Comparison of ENCODE assay signal across 8 mouse cellular contexts in genomic region chr9:95559936-95560735, GRCm38 (mm10). TPM values are rescaled to one million over a fixed set of nuclear protein-coding genes. Genes with fewer than 3 reads are reported as not detected.
DNase-seq lines count a peak whose midpoint lies in the region; ATAC-seq lines count a peak whose summit lies in the region.

No protein-coding gene starts in this region.

- H3K4me3 ChIP-seq in brown adipose tissue, adult 24 weeks (ENCODE audit: insufficient read depth, low read depth, low read length), result peak overlapping the region; percentile 65
- peak overlapping the region; percentile 71 for H3K4me3 ChIP-seq in forebrain, embryonic 10.5 days
- H3K4me3 ChIP-seq in hindbrain, embryonic 11.5 days (ENCODE audit: low read depth, low read length), result peak overlapping the region; percentile 55

- ATAC-seq in hindbrain, embryonic 11.5 days (ENCODE audit: low FRiP score), result peak; percentile 75
- no peak for ATAC-seq in activated CD4-positive, CD25-positive, alpha-beta regulatory T cell, adult 4 months

- DNase-seq in Muller cell, postnatal 12 days (ENCODE audit: inconsistent ontology term), result peak; percentile 33
- peak; percentile 45 for DNase-seq in forebrain, embryonic 10.5 days (ENCODE audit: extremely low spot score, low spot score)
- DNase-seq in hindbrain, embryonic 11.5 days (ENCODE audit: low spot score), result peak; percentile 62
- DNase-seq in layer of hippocampus, adult 9-11 months, result peak; percentile 56
- peak; percentile 6 to 29 for DNase-seq in lung, postnatal 4 days
- DNase-seq in spleen, postnatal 4 days (ENCODE audit: low spot score in 2 of 2), result peak; percentile 42 to 76

- H3K9ac ChIP-seq in hindbrain, embryonic 11.5 days (ENCODE audit: low read depth, low read length), result peak overlapping the region; percentile 68

- no peaks in the 10 kb centered on the region for H3K9me3 ChIP-seq in forebrain, embryonic 10.5 days
- H3K9me3 ChIP-seq in hindbrain, embryonic 11.5 days (ENCODE audit: control insufficient read depth, low read length), result no peaks in the 10 kb centered on the region

- peaks cover 8% of the 10 kb centered on the region; the same call in 1 of the 2 replicates for H3K4me1 ChIP-seq in brown adipose tissue, adult 24 weeks (ENCODE audit: control insufficient read depth, insufficient read depth, insufficient read length, low read length)
- peaks cover 20% of the 10 kb centered on the region for H3K4me1 ChIP-seq in forebrain, embryonic 10.5 days
- H3K4me1 ChIP-seq in hindbrain, embryonic 11.5 days (replicated peaks; ENCODE audit: control insufficient read depth, insufficient read depth, low read length), result peaks cover 5% of the 10 kb centered on the region; the same call in 1 of the 2 replicates

- peak overlapping the region; percentile 53 for H3K27ac ChIP-seq in brown adipose tissue, adult 24 weeks (replicated peaks; ENCODE audit: low read depth, low read length)
- peak overlapping the region; percentile 79 for H3K27ac ChIP-seq in forebrain, embryonic 10.5 days
- no peak overlapping the region for H3K27ac ChIP-seq in hindbrain, embryonic 11.5 days (ENCODE audit: low read depth, low read length)

- peaks cover 98% of the 10 kb centered on the region for H3K27me3 ChIP-seq in forebrain, embryonic 10.5 days (ENCODE audit: poor library complexity, severe bottlenecking)
- H3K27me3 ChIP-seq in hindbrain, embryonic 11.5 days (ENCODE audit: control insufficient read depth, insufficient read depth, low read length), result peaks cover 39% of the 10 kb centered on the region

- no peaks in the 10 kb centered on the region for H3K36me3 ChIP-seq in forebrain, embryonic 10.5 days (replicated peaks)
- no peaks in the 10 kb centered on the region for H3K36me3 ChIP-seq in hindbrain, embryonic 11.5 days (ENCODE audit: control insufficient read depth, insufficient read depth, low read length)

- peak overlapping the region; percentile 96 for H3K4me2 ChIP-seq in hindbrain, embryonic 11.5 days (replicated peaks; ENCODE audit: low read depth, low read length)

- 17% methylated on average over 78 of the region's 78 CpGs for WGBS in forebrain, embryonic 10.5 days
- WGBS in hindbrain, embryonic 11.5 days, result 17% methylated on average over 57 of the region's 78 CpGs

RNA-seq across cellular contexts. Expression of gene Paqr9, which starts 0.7 kb away (rescaled TPM):
- 26.8 and 39.3 TPM in 2 replicates for polyA plus RNA-seq in brown adipose tissue, adult 24 weeks (2012; ENCODE audit: insufficient read depth, insufficient read length, missing spikeins)
- polyA plus RNA-seq in forebrain, embryonic 10.5 days (2016; fragmentation: Nextera tagmentation; extraction: Ambion mirVana), result 0.07 and 0.12 TPM in 2 replicates
- 0.37 and 0.46 TPM in 2 replicates for polyA plus RNA-seq in hindbrain, embryonic 11.5 days (2014; fragmentation: Nextera tagmentation; extraction: Ambion mirVana)
- polyA plus RNA-seq in activated CD4-positive, CD25-positive, alpha-beta regulatory T cell, adult 4 months (2017; shearing (Covaris generic)), result under 1 TPM in 1 of 2 experiments, not detected in 1; 0.06 TPM

RNA-seq across cellular contexts. Expression of gene U2surp, which starts 48.3 kb away (rescaled TPM):
- polyA plus RNA-seq in brown adipose tissue, adult 24 weeks (2012; ENCODE audit: insufficient read depth, insufficient read length, missing spikeins), result 29.8 and 33.4 TPM in 2 replicates
- polyA plus RNA-seq in forebrain, embryonic 10.5 days (2016; fragmentation: Nextera tagmentation; extraction: Ambion mirVana), result 142 and 152 TPM in 2 replicates
- polyA plus RNA-seq in hindbrain, embryonic 11.5 days (2014; fragmentation: Nextera tagmentation; extraction: Ambion mirVana), result 142 and 183 TPM in 2 replicates
- 100 to 1,000 TPM; 173 to 228 TPM for polyA plus RNA-seq in activated CD4-positive, CD25-positive, alpha-beta regulatory T cell, adult 4 months (2017; shearing (Covaris generic))

Comparison
In these comparisons a context has a peak if more than half of its experiments do, and no peak if none do; other contexts are left out.
1. RNA of gene Paqr9, which starts 0.7 kb away (polyA plus RNA-seq): 26.8 to 39.3 TPM in brown adipose tissue, adult 24 weeks; 0.37 to 0.46 TPM in hindbrain, embryonic 11.5 days, 0.07 to 0.12 TPM in forebrain, embryonic 10.5 days and 0.06 TPM in activated CD4-positive, CD25-positive, alpha-beta regulatory T cell, adult 4 months; every median in the first group is over 10 times any median in the second.
2. Peak in every context shown above with its lines, with median percentiles within 50 percentile points of each other: DNase-seq and H3K4me3 ChIP-seq.